Mouse (Mus musculus): ENCODE data around the gene Grik5.

GRCm38 (mm10) chr7:25076296-25076662, 4.1 kb upstream of the Grik5 start:
- TF ChIP-seq CTCF (IDR thresholded peaks at IDR 0.05; ENCODE audit: low read depth, low read length), result no peak
- no peak for TF ChIP-seq EP300 (IDR thresholded peaks at IDR 0.05; ENCODE audit: insufficient read depth, low read depth, low read length)
- TF ChIP-seq POLR2A (IDR thresholded peaks at IDR 0.05; ENCODE audit: insufficient read depth, low read length), result no peak
